Mouse (Mus musculus): ENCODE data around the gene Maml3. TPM values are rescaled to one million over a fixed set of nuclear protein-coding genes. Genes with fewer than 3 reads are reported as not detected.

The Maml3 gene
- polyA plus RNA-seq, 1 experiment from 2014 or later: 0.69 TPM

DNA sequence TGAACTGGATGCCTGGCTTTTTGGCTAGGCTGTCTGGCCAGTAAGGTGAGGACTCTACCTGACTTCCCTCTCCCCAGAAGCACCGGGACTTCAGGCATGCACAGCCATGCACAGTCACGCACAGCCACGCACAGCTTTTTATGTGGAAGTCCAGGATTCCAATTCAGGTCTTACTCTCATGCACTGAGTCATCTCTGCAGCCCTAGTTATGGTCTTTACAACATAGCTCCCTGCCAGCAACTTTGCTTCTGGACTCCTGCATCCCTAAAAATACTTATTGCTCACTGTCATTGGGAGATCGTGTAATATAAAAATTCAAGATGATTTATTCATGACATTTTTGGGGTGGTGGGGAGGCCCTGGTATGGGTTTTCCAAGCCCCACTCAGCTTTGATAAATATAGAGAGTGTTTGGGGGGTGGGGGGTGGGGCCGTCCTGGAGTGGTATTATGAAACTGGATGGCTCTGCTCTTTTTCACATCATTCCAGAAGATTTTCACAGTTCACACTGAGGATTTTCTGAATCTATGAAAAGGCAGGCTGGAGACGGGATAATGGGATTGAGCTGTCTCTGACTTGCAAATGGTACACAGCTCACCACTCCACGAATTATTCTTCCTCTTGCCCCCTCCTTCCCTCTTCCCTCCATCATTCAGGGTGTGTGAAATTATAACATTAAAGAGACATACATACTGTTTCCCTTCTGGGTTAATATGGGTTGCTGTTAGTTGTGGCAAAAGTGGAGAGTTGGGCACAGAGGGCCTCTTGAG lies 288.2 kb downstream of the Maml3 start:
- Histone ChIP-seq H3K9ac (no peak overlapping the region), H3K4me1 (replicated peaks) (peaks cover 34% of the 10 kb centered on the region), H3K27ac (no peak overlapping the region), H3K9me3 (replicated peaks) (no peaks in the 10 kb centered on the region), H3K4me2 (no peak overlapping the region), H3K27me3 (no peaks in the 10 kb centered on the region), H3K36me3 (no peaks in the 10 kb centered on the region), H3K4me3 (replicated peaks) (no peak overlapping the region)
- DNase-seq (no peak), ATAC-seq (ENCODE audit: low read depth) (no peak)
- 78% methylated on average over 7 of the region's 7 CpGs for WGBS (ENCODE audit: insufficient replicate concordance)

DNA sequence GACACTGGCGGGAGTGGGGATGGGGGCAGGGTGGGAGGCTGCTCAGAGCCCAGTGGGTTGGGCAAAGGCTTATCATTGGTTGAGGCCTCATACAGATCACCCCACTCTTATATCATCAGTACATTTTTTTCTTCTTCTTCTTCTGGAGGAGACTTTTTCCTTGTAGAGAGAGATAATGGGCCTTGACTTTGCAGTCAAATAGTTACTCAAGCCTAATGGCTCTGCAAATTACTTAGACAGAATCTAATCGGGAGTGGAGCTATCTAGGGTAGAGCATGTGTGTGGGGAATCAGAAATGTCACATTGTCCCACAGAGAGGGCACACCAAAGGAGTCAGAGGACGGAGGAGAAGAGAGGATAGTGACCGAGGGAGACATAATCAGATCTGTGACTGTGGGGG lies 290.8 kb downstream of the Maml3 start:
- no peaks in the 10 kb centered on the region for H3K9me3 ChIP-seq (replicated peaks)

DNA sequence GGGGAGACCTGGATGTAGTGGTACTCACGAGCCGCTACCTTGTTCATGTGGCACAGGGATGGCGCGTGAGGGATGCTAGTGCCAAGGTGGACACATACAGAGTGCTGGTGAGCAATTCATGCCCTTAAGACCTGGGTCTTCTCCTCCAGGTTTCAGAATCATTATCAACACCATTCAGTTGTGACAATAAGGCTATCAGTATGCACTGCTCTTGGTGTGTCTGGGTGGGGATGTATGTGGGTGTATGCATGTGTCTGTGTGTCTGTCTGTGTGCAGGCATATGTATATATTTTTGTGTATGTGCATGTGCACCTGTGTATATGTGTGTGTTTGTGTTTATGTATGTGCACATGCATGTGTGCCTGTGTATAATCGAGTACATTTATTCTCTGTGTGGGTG lies 291.7 kb downstream of the Maml3 start:
- ATAC-seq (ENCODE audit: low read depth): peak; percentile 73
- WGBS (ENCODE audit: insufficient replicate concordance): 87% methylated on average over 5 of the region's 5 CpGs
- H3K4me2 ChIP-seq: 0 out of 2 replicates have a peak overlapping the region, but pooled peaks have one; percentile 5

More for the DNA sequence above, 290.8 kb downstream of the Maml3 start:
- ATAC-seq (ENCODE audit: low read depth): peak; percentile 83
- H3K9ac ChIP-seq: no peak overlapping the region
- peaks cover 52% of the 10 kb centered on the region for H3K4me1 ChIP-seq (replicated peaks)
- H3K36me3 ChIP-seq: no peaks in the 10 kb centered on the region
- H3K4me2 ChIP-seq: peak overlapping the region; percentile 5; the same call in 1 of the 2 replicates
- WGBS (ENCODE audit: insufficient replicate concordance): 26% methylated on average over 4 of the region's 4 CpGs
- H3K27ac ChIP-seq: peak overlapping the region; percentile 53
- no peak for DNase-seq
- no peaks in the 10 kb centered on the region for H3K27me3 ChIP-seq
- H3K4me3 ChIP-seq (replicated peaks): no peak overlapping the region

DNA sequence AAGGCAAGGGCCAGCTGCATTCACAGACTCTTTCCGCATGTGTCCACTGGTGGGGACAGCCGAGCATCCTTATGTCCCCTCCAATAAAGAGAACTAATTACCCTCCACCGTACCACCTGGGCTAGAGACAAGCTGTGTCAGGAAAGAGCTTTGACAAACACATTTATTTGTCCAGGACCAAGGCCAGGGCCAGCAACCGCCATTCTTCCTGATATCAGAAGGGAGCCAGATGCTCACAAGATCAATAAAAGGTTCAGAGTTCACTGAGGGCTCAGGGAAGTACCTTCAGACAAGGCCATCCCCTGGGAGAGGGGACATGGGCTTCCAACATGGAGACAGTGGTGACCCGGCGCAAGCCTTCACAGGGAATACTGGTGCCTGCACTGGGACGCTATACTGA lies 294.1 kb downstream of the Maml3 start:
- WGBS (ENCODE audit: insufficient replicate concordance): 75% methylated on average over 7 of the region's 7 CpGs
- ATAC-seq (ENCODE audit: low read depth): no peak

More for the DNA sequence above, 291.7 kb downstream of the Maml3 start:
- no peaks in the 10 kb centered on the region for H3K9me3 ChIP-seq (replicated peaks)
- H3K27ac ChIP-seq: peak overlapping the region; percentile 48; the same call in 1 of the 2 replicates
- peaks cover 52% of the 10 kb centered on the region for H3K4me1 ChIP-seq (replicated peaks)
- DNase-seq: no peak
- H3K36me3 ChIP-seq: no peaks in the 10 kb centered on the region
- H3K27me3 ChIP-seq: no peaks in the 10 kb centered on the region
- H3K9ac ChIP-seq: no peak overlapping the region
- H3K4me3 ChIP-seq (replicated peaks): no peak overlapping the region

DNA sequence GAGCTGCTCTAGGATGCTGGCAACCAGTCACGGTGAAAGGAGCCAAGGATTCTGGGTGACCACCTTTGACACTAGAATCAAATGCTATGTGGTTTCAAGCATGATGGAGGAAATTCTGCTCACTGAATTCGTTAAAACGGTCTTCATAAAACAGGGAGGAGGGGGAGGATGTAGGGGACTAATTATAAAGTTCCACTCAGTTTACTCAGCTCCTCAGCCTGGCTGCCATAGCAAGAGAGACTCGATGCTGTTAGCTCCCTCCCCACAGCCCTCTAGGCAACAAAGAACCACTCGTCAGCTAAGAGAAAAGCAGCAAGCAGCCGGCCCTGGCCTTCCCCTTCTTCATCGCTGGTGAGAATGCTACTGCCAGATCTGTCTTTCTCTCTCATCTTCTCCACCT lies 295.1 kb downstream of the Maml3 start:
- no peak overlapping the region for H3K4me3 ChIP-seq (replicated peaks)

More for the DNA sequence above, 294.1 kb downstream of the Maml3 start:
- Histone ChIP-seq H3K36me3 (no peaks in the 10 kb centered on the region), H3K4me3 (replicated peaks) (no peak overlapping the region), H3K27me3 (no peaks in the 10 kb centered on the region), H3K27ac (no peak overlapping the region), H3K9me3 (replicated peaks) (no peaks in the 10 kb centered on the region), H3K9ac (no peak overlapping the region), H3K4me1 (replicated peaks) (peaks cover 52% of the 10 kb centered on the region), H3K4me2 (no peak overlapping the region)
- DNase-seq: no peak

DNA sequence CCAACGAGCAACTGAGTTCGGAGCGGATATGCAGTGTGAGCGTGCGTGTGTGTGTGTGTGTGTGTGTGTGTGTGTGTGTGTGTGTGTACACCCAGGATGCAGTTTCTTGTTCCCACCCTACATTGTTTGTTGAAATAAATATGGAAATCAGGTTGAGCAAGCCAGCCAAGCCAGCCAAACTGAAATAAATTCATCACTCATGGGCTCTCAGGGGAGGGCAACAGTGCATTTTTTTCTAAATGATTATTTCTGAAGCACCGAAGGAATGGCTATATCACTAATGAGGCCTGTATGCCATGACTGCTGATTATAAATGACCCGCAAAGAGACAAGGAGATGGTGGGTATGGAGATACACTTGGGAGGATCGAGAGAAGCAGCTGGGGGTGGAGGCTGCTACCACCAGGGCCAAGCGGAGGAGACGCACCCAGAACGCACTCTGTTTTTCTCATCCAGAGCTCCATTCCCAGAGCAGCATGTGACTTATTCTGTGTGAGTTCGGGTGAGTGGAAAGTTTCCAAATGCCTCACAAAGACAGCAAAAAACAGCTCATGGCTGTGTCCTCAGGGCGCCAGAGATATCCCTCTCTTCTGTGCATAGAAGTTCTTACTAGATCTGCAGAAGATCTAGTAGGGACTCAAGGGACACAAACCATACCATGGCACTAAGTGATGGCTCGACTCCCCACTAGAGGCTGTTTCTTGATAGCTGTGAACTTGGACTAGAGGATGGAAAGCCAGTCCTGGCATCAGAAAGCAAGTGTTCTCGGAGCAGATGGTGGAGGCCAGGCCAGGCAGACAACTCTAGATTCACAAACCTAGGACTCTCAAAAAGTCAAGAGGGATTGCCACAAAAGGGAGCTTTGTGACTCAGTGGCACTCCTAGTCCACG lies 296.6 kb downstream of the Maml3 start:
- Histone ChIP-seq H3K4me3 (replicated peaks) (no peak overlapping the region), H3K4me1 (replicated peaks) (peaks cover 31% of the 10 kb centered on the region), H3K27ac (no peak overlapping the region), H3K36me3 (no peaks in the 10 kb centered on the region), H3K9ac (no peak overlapping the region), H3K4me2 (no peak overlapping the region), H3K9me3 (replicated peaks) (no peaks in the 10 kb centered on the region), H3K27me3 (no peaks in the 10 kb centered on the region)
- DNase-seq: no peak
- WGBS (ENCODE audit: insufficient replicate concordance): 80% methylated on average over 16 of the region's 16 CpGs
- ATAC-seq (ENCODE audit: low read depth): no peak

More for the DNA sequence above, 295.1 kb downstream of the Maml3 start:
- DNase-seq (no peak), ATAC-seq (ENCODE audit: low read depth) (no peak)
- H3K36me3 ChIP-seq: no peaks in the 10 kb centered on the region
- no peaks in the 10 kb centered on the region for H3K27me3 ChIP-seq
- no peaks in the 10 kb centered on the region for H3K9me3 ChIP-seq (replicated peaks)
- 73% methylated on average over 7 of the region's 7 CpGs for WGBS (ENCODE audit: insufficient replicate concordance)
- no peak overlapping the region for H3K4me2 ChIP-seq
- H3K27ac ChIP-seq: no peak overlapping the region
- H3K4me1 ChIP-seq (replicated peaks): peaks cover 47% of the 10 kb centered on the region
- no peak overlapping the region for H3K9ac ChIP-seq

DNA sequence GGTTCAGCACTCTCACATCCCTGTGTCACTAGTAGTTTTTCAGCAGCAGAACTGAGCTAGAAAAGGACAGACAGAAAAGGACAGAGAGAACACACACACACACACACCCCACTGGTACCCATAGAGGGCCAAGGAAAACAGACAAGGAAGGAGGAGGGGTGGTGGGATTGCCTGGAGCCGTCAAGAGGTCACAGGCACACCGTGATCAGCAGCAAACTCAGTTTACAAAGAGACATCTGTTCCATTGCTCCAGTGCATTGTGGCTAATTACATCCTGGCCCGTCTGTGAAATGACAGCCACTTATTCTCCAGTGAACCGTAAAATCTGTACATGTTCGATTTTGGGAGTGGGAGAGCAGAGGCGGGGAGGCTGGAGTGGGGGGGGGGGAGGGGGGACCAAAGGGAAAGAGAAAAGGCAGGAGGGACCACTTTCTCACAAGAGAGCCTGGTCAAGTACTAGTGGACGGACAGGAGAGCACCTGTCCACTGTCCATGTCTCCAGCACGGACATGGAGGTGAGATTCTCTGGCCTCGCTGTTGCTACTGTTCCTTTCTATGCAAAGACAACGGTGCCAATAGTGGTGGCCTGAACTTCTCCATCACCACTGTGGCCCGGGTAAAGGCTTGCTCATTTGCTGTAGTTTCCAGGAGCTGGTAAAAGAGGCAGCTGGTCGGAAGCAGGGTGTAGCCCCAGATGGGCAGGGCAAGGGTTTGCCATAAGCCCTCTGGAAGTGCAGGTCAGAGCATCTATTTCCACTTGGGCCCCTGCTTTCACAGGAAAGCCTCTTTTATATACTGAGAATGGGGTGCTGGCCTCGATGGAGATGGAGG lies 299.2 kb downstream of the Maml3 start:
- H3K4me2 ChIP-seq: no peak overlapping the region
- ATAC-seq (ENCODE audit: low read depth) (no peak), DNase-seq (no peak)
- no peaks in the 10 kb centered on the region for H3K9me3 ChIP-seq (replicated peaks)
- H3K4me1 ChIP-seq (replicated peaks): peaks cover 8% of the 10 kb centered on the region
- WGBS (ENCODE audit: insufficient replicate concordance): 62% methylated on average over 13 of the region's 13 CpGs
- H3K27ac ChIP-seq: no peak overlapping the region
- no peak overlapping the region for H3K4me3 ChIP-seq (replicated peaks)
- H3K36me3 ChIP-seq: no peaks in the 10 kb centered on the region
- no peaks in the 10 kb centered on the region for H3K27me3 ChIP-seq
- no peak overlapping the region for H3K9ac ChIP-seq

DNA sequence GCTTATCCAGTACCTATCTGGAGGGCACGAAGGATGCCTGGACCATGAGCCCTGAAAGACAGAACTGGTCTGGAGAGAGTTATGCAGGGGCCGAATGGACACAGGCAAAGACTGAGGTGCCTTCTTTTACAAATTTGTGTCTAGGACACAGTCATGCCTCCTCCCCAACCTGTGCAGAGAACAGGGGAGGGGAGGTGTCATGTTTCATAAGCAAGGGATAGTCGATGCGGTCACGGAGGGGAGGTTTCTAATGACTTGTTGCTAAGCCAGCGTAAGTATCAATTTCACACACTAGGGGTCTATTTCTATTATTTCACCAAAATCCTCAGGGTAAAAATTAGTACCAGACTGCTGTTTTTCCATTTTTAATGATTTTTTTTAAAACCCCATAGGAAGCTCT lies 301.0 kb downstream of the Maml3 start:
- DNase-seq (no peak), ATAC-seq (ENCODE audit: low read depth) (no peak)
- WGBS (ENCODE audit: insufficient replicate concordance): 69% methylated on average over 6 of the region's 6 CpGs
- H3K9me3 ChIP-seq (replicated peaks): no peaks in the 10 kb centered on the region
- H3K27ac ChIP-seq: no peak overlapping the region
- H3K4me2 ChIP-seq: no peak overlapping the region
- H3K36me3 ChIP-seq: no peaks in the 10 kb centered on the region
- no peak overlapping the region for H3K9ac ChIP-seq
- H3K4me1 ChIP-seq (replicated peaks): no peaks in the 10 kb centered on the region; the same call in 1 of the 2 replicates
- H3K4me3 ChIP-seq (replicated peaks): no peak overlapping the region
- no peaks in the 10 kb centered on the region for H3K27me3 ChIP-seq

DNA sequence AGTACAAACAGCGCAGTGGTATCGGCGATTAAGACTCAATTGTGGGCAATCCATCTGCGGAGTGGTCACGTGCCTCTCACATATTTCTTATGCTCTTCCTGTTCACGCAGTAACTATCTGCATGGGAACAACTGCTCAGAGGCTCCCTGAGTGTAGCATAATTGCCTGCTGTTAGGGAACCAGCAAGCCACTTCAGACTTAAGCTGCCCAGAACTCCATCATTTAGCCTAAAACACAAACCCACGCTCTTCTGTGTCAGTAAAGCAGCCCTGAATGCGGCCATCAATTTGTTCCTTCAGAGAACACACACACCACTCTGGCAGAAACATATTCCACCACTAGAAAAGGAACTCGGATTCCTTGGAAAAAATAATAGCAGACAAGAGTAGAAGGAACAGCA lies 305.2 kb downstream of the Maml3 start:
- H3K36me3 ChIP-seq: no peaks in the 10 kb centered on the region
- H3K27ac ChIP-seq: no peak overlapping the region
- no peaks in the 10 kb centered on the region for H3K9me3 ChIP-seq (replicated peaks)
- no peak overlapping the region for H3K4me3 ChIP-seq (replicated peaks)
- no peaks in the 10 kb centered on the region for H3K27me3 ChIP-seq
- WGBS (ENCODE audit: insufficient replicate concordance): 74% methylated on average over 9 of the region's 9 CpGs
- no peak overlapping the region for H3K4me2 ChIP-seq
- H3K4me1 ChIP-seq (replicated peaks): peaks cover 6% of the 10 kb centered on the region; the same call in 1 of the 2 replicates
- no peak for ATAC-seq (ENCODE audit: low read depth)
- H3K9ac ChIP-seq: no peak overlapping the region
- DNase-seq: no peak

DNA sequence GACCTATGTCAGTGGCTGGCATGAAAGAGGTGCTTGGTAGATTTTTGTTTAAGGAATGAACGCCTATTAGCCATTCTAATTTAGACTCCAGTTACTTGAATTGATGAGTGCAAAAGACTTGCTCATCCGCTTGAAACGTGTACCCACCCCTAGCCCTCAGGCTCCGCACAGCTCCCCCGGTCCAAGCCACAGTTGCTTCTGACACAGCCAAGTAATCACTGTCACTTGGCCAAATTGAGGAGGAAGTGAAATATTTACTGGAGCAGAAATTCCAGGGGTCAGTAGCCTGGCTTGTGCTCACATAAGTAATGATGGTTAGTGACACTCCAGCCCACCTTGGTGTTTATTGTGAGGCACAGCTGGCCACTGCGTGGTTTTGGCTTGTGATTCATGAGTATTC lies 308.0 kb downstream of the Maml3 start:
- ATAC-seq (ENCODE audit: low read depth) (no peak), DNase-seq (no peak)
- Histone ChIP-seq H3K4me3 (replicated peaks) (no peak overlapping the region), H3K27ac (no peak overlapping the region), H3K4me1 (replicated peaks) (peaks cover 6% of the 10 kb centered on the region; the same call in 1 of the 2 replicates), H3K9ac (no peak overlapping the region), H3K4me2 (peak overlapping the region; percentile 34; the same call in 1 of the 2 replicates), H3K9me3 (replicated peaks) (no peaks in the 10 kb centered on the region), H3K36me3 (no peaks in the 10 kb centered on the region), H3K27me3 (no peaks in the 10 kb centered on the region)
- WGBS (ENCODE audit: insufficient replicate concordance): 66% methylated on average over 6 of the region's 6 CpGs
